Mouse (Mus musculus) hindbrain, embryonic 16.5 days (tissue): ENCODE results near the gene Nptxr. TPM values are rescaled to one million over a fixed set of nuclear protein-coding genes. Genes with fewer than 3 reads are reported as not detected.

Source experiments
- ATAC-seq: fragments of 200-750 bp; cut with Nextera tagmentation; 2 replicates; pipeline ENCODE4 v1.8.0; 2017; ENCODE audit warnings: moderate TSS enrichment, moderate library complexity
- H3K27ac ChIP-seq: fragments of 300-500 bp; sonication (generic); 2 replicates; pipeline ENCODE4 v1.5.1; 2014; ENCODE audit warnings: low read depth, mild to moderate bottlenecking, control low read depth, low read length, moderate library complexity
- H3K27me3 ChIP-seq: fragments of 300-500 bp; sonication (generic); replicated peaks from 2 replicates; pipeline ENCODE4 v1.6.1; 2014; ENCODE audit warnings: low read length; ENCODE audit not compliant: control insufficient read depth, insufficient read depth
- H3K36me3 ChIP-seq: fragments of 300-500 bp; sonication (generic); 2 replicates; pipeline ENCODE4 v1.6.1; 2014; ENCODE audit warnings: mild to moderate bottlenecking, low read length, moderate library complexity, mixed read lengths; ENCODE audit not compliant: control insufficient read depth, insufficient read depth
- H3K4me1 ChIP-seq: fragments of 300-500 bp; sonication (generic); 2 replicates; pipeline ENCODE4 v1.6.1; 2014; ENCODE audit warnings: low read depth, low read length; ENCODE audit not compliant: control insufficient read depth, insufficient read depth
- H3K4me2 ChIP-seq: fragments of 300-500 bp; sonication (generic); 2 replicates; pipeline ENCODE4 v1.6.1; 2014; ENCODE audit warnings: mild to moderate bottlenecking, low read length, control low read depth, moderate library complexity
- H3K4me3 ChIP-seq: fragments of 300-500 bp; sonication (generic); 2 replicates; pipeline ENCODE4 v1.5.1; 2014; ENCODE audit warnings: mild to moderate bottlenecking, low read length, control low read depth, moderate library complexity
- H3K9ac ChIP-seq: fragments of 300-500 bp; sonication (generic); 2 replicates; pipeline ENCODE4 v1.6.1; 2014; ENCODE audit warnings: low read depth, mild to moderate bottlenecking, control low read depth, low read length, moderate library complexity
- H3K9me3 ChIP-seq: fragments of 300-500 bp; sonication (generic); 2 replicates; pipeline ENCODE4 v1.6.1; 2014; ENCODE audit warnings: mild to moderate bottlenecking, low read length, moderate library complexity; ENCODE audit not compliant: control insufficient read depth
- WGBS: fragments of 180-500 bp; shearing (Covaris S2); extraction: QIAGEN DNeasy Blood & Tissue Kit; methylation state at CpG from one replicate; pipeline ENCODE4 v1.1.7; 2014; 5-methylcytosine and 5-hydroxymethylcytosine counted together
- polyA plus RNA-seq: library from polyadenylated mRNA; unstranded; fragments of >200 nt; fragmentation: Nextera tagmentation; extraction: Ambion mirVana; gene quantifications from 2 replicates; pipeline ENCODE4 v1.2.1, GENCODE M21; 2015

Nptxr gene
- polyA plus RNA-seq, 1 experiment from 2014 or later: 44.1 TPM

DNA sequence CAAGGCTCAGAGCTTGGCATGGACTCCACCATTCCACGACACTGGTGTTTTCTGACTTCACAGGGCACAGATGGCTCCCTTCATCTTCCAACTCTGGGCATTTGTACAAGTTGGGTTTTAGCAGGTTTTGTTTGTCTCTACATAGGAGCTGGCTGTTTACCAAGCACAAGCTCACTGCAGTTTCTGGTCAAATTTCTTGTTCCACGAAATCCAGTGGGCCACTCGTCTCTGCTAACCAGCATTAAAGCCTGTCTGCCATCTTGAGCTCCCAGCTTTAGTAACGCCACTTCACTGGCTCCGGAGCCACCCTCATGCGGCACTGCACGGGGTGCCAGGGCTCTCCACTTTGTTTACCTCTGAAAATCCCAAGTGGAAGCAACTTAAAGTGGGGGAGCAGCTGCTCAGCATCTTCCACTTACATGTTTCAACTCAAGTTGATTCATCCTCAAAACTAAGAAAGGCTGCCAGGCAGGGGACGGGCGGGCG, 37.9 kb downstream of the Nptxr start:
- Histone ChIP-seq H3K27me3 (no peaks in the 10 kb centered on the region), H3K9me3 (no peaks in the 10 kb centered on the region), H3K4me1 (peaks cover 12% of the 10 kb centered on the region), H3K9ac (no peak overlapping the region), H3K4me3 (no peak overlapping the region), H3K36me3 (peaks cover 7% of the 10 kb centered on the region; the same call in 1 of the 2 replicates), H3K27ac (no peak overlapping the region), H3K4me2 (no peak overlapping the region)
- no peak for ATAC-seq
- WGBS: 81% methylated on average over 10 of the region's 10 CpGs

DNA sequence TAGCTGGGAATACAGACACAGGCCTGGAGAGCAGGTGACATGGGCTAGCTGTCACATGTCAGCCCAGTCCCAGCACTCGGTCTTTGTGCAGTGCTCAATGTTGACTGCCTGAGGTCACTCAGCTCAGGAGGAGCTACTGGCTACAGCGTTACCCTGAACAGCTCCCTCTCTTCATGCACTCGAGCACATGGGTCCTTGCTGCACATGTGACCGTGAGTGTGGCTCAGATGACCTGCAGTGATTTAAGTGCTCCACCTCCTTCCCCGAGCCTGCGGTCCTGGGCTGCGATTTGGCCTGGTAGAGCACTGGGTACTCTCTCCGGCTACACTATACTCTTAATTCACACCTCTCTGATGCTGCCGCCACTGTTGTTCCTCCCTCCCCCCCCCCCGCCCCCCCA, 38.4 kb downstream of the Nptxr start:
- H3K9ac ChIP-seq: no peak overlapping the region
- peaks cover 10% of the 10 kb centered on the region for H3K4me1 ChIP-seq
- H3K27me3 ChIP-seq: no peaks in the 10 kb centered on the region
- no peaks in the 10 kb centered on the region for H3K9me3 ChIP-seq
- H3K4me2 ChIP-seq: no peak overlapping the region
- no peak for ATAC-seq
- H3K4me3 ChIP-seq: no peak overlapping the region
- WGBS: 64% methylated on average over 10 of the region's 10 CpGs
- peaks cover 9% of the 10 kb centered on the region; the same call in 1 of the 2 replicates for H3K36me3 ChIP-seq
- no peak overlapping the region for H3K27ac ChIP-seq

DNA sequence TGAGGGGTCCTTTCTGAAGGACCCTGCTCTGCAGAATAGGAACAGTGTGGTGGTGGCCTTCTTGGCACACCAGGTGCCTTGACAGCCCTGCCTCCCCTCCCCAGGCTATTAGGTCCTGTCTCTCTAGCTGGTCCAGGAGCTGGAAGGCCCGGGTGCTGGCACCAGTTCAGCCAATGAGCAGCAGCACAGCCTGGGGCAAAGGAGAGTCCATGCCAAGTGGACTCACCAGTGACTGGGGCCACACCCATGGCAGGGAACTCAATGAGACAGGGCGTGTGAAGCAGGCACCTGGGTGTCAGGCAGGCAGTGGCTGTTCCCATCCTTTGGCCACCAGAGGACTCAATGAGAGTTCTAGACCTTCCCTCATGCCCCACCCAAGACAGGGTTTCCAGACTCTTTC, 39.2 kb downstream of the Nptxr start:
- Histone ChIP-seq H3K4me1 (peaks cover 7% of the 10 kb centered on the region), H3K36me3 (peaks cover 9% of the 10 kb centered on the region; the same call in 1 of the 2 replicates), H3K9me3 (no peaks in the 10 kb centered on the region), H3K27ac (no peak overlapping the region), H3K4me3 (no peak overlapping the region), H3K9ac (no peak overlapping the region), H3K4me2 (no peak overlapping the region), H3K27me3 (no peaks in the 10 kb centered on the region)
- no peak for ATAC-seq
- WGBS: 75% methylated on average over 2 of the region's 2 CpGs

DNA sequence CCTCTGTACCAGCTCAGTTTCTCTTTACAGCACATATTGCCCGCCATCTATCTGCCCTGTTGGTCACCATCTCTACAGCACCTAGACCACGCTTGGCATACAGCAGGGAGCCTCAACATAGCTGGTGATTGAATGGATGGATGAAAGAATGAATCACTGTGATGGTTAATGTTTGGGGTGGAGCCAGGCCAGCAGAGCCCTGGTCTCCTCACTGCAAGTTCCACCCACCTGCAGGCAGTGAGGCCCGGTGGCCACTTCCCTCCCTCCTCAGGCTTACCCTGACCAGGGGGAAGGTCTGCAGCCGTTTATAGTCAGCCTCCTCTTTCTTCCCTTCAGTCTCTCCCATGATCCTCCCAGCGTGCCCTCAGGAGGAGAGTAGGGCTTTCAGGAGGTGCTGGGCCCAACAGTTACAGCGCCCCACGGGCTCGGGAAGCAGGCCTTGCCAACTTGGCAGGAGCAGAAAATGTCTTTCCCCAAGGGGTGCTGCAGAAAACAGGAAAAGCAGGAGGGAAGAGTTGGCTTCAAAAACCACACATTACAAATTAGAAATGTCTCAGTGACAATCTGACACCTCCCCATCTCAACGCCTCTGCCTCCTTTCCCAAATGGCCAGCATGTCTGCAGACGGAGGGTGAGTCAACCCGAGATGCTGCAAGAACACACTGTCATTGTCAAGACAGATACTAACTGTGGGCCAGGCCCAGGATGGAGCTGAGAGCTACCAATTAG, 39.9 kb downstream of the Nptxr start:
- H3K27ac ChIP-seq: no peak overlapping the region
- H3K4me1 ChIP-seq: peaks cover 7% of the 10 kb centered on the region
- ATAC-seq: no peak
- WGBS: 77% methylated on average over 11 of the region's 11 CpGs
- peaks cover 9% of the 10 kb centered on the region; the same call in 1 of the 2 replicates for H3K36me3 ChIP-seq
- H3K4me3 ChIP-seq: no peak overlapping the region
- H3K9ac ChIP-seq: no peak overlapping the region
- no peaks in the 10 kb centered on the region for H3K9me3 ChIP-seq
- H3K27me3 ChIP-seq: no peaks in the 10 kb centered on the region
- H3K4me2 ChIP-seq: no peak overlapping the region

DNA sequence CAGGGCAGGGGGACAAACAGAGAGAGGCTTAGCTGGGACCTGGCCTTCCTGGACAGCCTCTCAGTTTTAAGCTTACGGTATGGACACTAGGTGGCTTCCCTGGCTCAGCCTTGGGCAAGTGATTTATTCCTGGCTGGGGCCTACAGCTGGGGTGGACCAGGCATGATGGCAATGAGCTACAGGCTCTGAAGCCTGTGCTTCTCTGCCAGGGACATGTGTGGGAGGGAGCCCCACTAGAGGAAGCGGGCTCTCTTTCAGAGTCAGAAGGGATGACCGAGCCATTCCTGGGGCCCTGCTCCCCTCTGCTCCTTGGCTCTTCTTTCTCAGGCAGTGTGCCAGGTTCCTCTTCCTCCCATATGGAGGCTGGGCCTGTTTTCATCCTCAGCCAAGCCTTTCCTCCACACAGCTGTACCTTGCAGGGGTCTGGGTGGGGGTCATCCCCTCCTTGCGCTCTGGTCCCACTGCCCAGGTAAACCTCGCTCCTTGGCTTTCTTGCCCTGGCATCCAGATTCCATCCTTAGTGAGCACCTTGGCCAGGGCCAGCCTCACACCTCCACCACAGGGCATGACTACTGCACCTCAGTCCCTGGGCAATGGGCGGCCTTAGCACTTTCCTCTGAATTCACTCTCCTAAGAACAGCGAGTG, 40.8 kb downstream of the Nptxr start:
- WGBS: 89% methylated on average over 7 of the region's 7 CpGs
- H3K9ac ChIP-seq: no peak overlapping the region

DNA sequence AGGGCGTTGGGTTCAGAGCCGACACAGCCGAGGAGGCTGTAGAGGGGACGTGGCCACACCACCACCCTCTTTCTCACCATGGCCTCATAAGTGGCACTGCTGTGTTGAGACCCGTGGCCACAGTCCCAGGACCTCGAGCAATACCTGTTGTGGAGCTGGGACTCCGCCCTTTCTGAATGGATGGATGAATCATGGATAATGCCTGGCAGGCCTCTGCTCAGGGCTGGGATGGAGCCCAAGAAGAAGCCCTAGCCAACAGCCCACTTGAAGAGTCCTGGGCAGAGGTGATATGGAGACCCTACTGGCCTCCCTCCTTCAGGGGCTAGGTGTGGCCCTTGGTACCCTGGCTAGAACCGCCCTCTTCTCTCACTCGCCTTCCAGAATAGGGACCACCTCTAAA, 41.6 kb downstream of the Nptxr start:
- 92% methylated on average over 9 of the region's 9 CpGs for WGBS

More for the DNA sequence above, 40.8 kb downstream of the Nptxr start:
- Histone ChIP-seq H3K36me3 (peaks cover 9% of the 10 kb centered on the region; the same call in 1 of the 2 replicates), H3K27ac (no peak overlapping the region), H3K27me3 (no peaks in the 10 kb centered on the region), H3K4me3 (no peak overlapping the region), H3K4me2 (no peak overlapping the region), H3K9me3 (no peaks in the 10 kb centered on the region), H3K4me1 (peaks cover 7% of the 10 kb centered on the region; the same call in 1 of the 2 replicates)
- 0 out of 2 replicates have a peak, but pooled peaks have one; percentile 45 for ATAC-seq

DNA sequence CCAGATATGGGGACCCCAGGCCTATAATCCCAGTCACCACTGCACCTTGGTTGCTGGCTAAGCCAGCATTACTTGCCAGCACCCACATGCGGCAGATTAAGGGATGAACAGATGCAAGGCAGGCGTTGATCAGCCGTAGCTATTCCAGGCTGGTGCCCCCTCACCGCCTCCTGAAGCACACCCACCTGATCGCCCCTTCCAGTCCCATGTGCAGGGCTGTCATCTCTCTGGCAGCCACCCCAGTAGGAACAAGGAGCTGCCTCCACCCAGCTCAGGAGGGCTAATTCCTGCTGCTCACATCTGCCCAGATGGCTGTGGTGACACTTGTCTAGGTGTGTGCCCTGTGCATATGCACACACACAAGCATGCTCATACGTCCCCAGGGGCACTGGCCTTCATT, 43.6 kb downstream of the Nptxr start:
- H3K27me3 ChIP-seq: no peaks in the 10 kb centered on the region
- no peaks in the 10 kb centered on the region for H3K9me3 ChIP-seq

More for the DNA sequence above, 41.6 kb downstream of the Nptxr start:
- ATAC-seq: no peak
- peaks cover 7% of the 10 kb centered on the region; the same call in 1 of the 2 replicates for H3K4me1 ChIP-seq
- no peak overlapping the region for H3K9ac ChIP-seq
- no peak overlapping the region for H3K4me2 ChIP-seq
- peaks cover 9% of the 10 kb centered on the region; the same call in 1 of the 2 replicates for H3K36me3 ChIP-seq
- H3K4me3 ChIP-seq: no peak overlapping the region
- no peak overlapping the region for H3K27ac ChIP-seq
- H3K9me3 ChIP-seq: no peaks in the 10 kb centered on the region
- H3K27me3 ChIP-seq: no peaks in the 10 kb centered on the region

DNA sequence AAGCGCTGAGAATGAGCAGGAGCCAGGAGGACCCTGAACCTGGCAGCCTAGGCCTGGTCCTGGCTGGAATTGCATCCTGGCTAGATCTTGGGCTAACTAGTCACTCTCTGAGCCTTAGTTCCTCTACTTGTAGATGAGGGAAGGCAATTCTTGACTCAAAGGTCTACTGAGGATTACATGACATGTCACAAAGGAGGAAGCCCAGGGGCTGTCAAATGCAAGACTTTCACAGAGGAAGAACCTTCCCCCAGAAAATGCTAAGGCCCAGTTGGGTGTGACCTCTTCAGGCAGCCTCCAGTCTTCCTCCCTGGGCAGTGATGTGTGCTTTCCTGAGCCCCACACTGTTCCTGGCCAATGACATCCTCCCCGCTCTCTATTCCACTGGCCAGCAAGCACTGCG, 47.4 kb downstream of the Nptxr start:
- Histone ChIP-seq H3K4me2 (no peak overlapping the region), H3K9ac (no peak overlapping the region)
- WGBS: 93% methylated on average over 3 of the region's 3 CpGs

More for the DNA sequence above, 43.6 kb downstream of the Nptxr start:
- no peak overlapping the region for H3K4me2 ChIP-seq
- no peak for ATAC-seq
- H3K36me3 ChIP-seq: peaks cover 9% of the 10 kb centered on the region; the same call in 1 of the 2 replicates
- no peak overlapping the region for H3K4me3 ChIP-seq
- no peak overlapping the region for H3K27ac ChIP-seq
- H3K9ac ChIP-seq: no peak overlapping the region
- peaks cover 2% of the 10 kb centered on the region; the same call in 1 of the 2 replicates for H3K4me1 ChIP-seq
- WGBS: 79% methylated on average over 6 of the region's 6 CpGs

DNA sequence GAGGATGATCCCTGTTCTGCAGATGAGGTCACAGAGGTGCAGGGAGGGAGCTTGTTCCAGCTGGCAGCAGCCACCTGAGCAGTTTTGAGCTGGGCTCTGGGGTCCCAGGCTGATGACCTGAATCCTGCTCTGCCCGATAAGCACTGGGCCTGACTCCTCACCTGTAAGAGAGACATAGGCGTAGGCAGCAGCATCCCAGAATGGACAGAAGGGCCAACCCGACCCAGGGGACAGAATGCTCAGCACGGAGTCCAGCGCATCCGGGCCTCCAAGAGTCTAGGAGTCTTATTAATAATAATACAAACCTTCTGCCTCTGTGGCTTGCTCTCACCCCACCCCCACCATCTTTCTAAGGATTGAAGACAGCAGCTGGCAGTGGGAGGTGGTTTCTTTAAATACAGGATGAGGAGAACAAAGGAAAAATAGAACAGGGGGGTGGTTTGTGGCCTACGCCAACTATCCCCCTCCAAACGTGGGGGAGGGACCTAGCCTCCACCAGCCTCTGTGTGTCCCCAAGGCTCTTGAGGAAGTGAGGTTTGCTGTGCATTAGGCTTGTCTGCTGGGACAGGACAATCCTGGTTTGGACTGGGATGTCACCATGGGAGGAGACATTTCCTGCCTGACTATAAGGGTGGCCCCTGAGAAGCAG, 48.5 kb downstream of the Nptxr start:
- Histone ChIP-seq H3K27ac (no peak overlapping the region), H3K4me3 (no peak overlapping the region), H3K36me3 (no peaks in the 10 kb centered on the region), H3K4me2 (no peak overlapping the region), H3K9me3 (no peaks in the 10 kb centered on the region), H3K9ac (no peak overlapping the region; the same call in 1 of the 2 replicates), H3K4me1 (no peaks in the 10 kb centered on the region), H3K27me3 (no peaks in the 10 kb centered on the region)
- no peak for ATAC-seq
- 71% methylated on average over 8 of the region's 8 CpGs for WGBS

More for the DNA sequence above, 47.4 kb downstream of the Nptxr start:
- H3K4me1 ChIP-seq: no peaks in the 10 kb centered on the region
- H3K27ac ChIP-seq: no peak overlapping the region
- H3K36me3 ChIP-seq: 0 out of 2 replicates have a peak, but pooled peaks cover 6% of the 10 kb centered on the region
- no peaks in the 10 kb centered on the region for H3K27me3 ChIP-seq
- H3K9me3 ChIP-seq: no peaks in the 10 kb centered on the region
- no peak overlapping the region for H3K4me3 ChIP-seq
- no peak for ATAC-seq
